Mouse (Mus musculus) heart, embryonic 12.5 days (tissue): ENCODE data around the gene Cuedc1. TPM values are rescaled to one million over a fixed set of nuclear protein-coding genes. Genes with fewer than 3 reads are reported as not detected.

Source experiments
- ATAC-seq: fragments of 200-750 bp; cut with Nextera tagmentation; 2 replicates; pipeline ENCODE4 v1.8.0; 2017; ENCODE audit warnings: moderate TSS enrichment, moderate library complexity; ENCODE audit not compliant: insufficient number of reproducible peaks, low FRiP score
- H3K27ac ChIP-seq: fragments of 300-500 bp; sonication (generic); 2 replicates; pipeline ENCODE4 v1.5.1; 2016; ENCODE audit warnings: mild to moderate bottlenecking, moderate library complexity; ENCODE audit not compliant: poor library complexity, severe bottlenecking
- H3K27me3 ChIP-seq: fragments of 300-500 bp; sonication (generic); replicated peaks from 2 replicates; pipeline ENCODE4 v1.6.1; 2016; ENCODE audit warnings: mild to moderate bottlenecking, moderate library complexity
- H3K36me3 ChIP-seq: fragments of 300-500 bp; sonication (generic); 2 replicates; pipeline ENCODE4 v1.6.1; 2016; ENCODE audit warnings: mild to moderate bottlenecking, moderate library complexity
- H3K4me1 ChIP-seq: fragments of 300-500 bp; sonication (generic); replicated peaks from 2 replicates; pipeline ENCODE4 v1.6.1; 2016; ENCODE audit warnings: mild to moderate bottlenecking
- H3K4me2 ChIP-seq: fragments of 300-500 bp; sonication (generic); 2 replicates; pipeline ENCODE4 v1.6.1; 2016; ENCODE audit warnings: mild to moderate bottlenecking, moderate library complexity
- H3K4me3 ChIP-seq: fragments of 300-500 bp; sonication (generic); 2 replicates; pipeline ENCODE4 v1.5.1; 2016; ENCODE audit warnings: mild to moderate bottlenecking
- H3K9ac ChIP-seq: fragments of 300-500 bp; sonication (generic); 2 replicates; pipeline ENCODE4 v1.6.1; 2016; ENCODE audit warnings: mild to moderate bottlenecking, moderate library complexity
- H3K9me3 ChIP-seq: fragments of 300-500 bp; sonication (generic); replicated peaks from 2 replicates; pipeline ENCODE4 v1.6.1; 2016; ENCODE audit warnings: mild to moderate bottlenecking, moderate library complexity
- WGBS: fragments of 180-500 bp; shearing (Covaris S2); methylation state at CpG from one replicate; pipeline ENCODE4 v1.1.7; 2016; 5-methylcytosine and 5-hydroxymethylcytosine counted together
- polyA plus RNA-seq: library from polyadenylated mRNA; unstranded; fragments of >200 nt; fragmentation: Nextera tagmentation; extraction: Ambion mirVana; gene quantifications from 2 replicates; pipeline ENCODE4 v1.2.1, GENCODE M21; 2016

The Cuedc1 gene
- polyA plus RNA-seq, 1 experiment from 2014 or later: 22.9 TPM

DNA sequence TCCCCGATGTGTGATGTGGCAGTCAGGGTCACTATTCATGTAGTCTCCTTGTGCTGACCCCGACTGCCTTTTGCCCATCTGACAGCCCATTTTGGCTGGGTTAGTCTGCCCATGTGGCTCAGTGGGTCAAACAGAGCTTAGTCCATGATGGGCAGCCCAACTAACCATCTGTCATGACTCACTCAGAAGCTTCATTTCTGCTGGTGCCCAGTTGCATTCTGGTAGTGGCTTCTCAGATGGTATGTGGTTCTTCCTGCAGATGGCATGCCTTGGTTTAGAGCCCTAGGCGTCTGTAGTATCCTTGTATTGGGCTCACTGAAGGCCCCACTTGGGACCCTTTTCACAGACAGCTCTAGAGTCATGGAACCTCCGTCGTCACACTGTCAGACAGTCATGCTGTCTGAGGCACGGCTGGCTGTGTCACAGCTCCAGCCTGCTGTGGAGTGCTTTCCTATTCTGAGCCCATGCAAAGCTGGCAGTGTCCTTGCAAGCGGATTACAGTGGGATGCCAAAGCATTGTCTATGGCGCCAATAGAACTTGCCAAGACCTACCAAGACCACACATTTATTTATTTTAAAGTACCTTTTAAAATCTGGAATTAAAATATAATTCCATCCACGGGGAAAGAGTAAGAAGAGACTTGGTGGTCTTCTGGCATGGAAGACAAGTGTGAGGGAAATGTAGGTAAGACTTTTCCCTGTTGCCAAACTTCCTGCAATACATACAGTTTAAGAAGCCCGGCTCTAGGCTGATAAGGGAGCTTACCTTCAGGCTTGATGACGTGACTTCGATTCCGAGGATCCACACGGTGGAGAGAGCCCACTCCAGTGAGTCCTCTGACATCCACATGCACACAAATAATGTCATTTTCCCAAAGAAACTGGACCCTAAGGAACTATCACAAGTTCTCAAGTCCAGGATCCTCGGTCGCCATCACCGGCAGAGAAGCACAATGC lies 129.4 kb downstream of the Cuedc1 start:
- WGBS: 83% methylated on average over 17 of the region's 17 CpGs
- Histone ChIP-seq H3K27ac (no peak overlapping the region), H3K4me1 (0 out of 2 replicates have a peak, but pooled peaks cover 3% of the 10 kb centered on the region)

DNA sequence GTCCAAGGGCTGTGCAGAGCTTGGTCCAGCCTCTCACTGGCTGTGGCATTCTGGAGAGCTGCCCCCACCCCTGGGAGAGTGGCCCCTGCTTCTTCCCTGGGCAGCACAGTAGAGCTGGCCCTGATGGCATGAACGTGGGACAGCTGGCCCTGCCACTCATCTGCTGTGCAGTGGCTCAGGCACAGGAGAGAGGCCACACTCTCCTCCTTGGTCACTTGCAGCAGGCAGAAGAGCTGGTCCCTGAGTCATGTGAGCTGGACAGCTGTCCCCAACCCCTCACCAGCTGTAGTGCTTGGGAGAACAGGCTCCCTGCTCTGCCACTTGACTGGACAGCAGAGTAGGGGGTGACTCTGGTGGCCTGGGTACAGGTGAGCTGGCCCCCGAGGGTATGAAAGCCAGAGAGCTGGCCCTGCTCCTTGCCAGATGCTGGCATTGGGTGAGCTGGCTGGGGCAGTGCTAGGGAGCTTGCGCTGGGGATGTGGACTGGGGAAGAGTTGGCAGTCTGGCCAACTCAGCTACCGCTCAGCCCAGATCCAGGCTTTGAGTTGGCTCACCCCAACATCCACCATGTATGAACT lies 133.4 kb downstream of the Cuedc1 start:
- ATAC-seq: no peak
- 78% methylated on average over 4 of the region's 4 CpGs for WGBS
- Histone ChIP-seq H3K9me3 (no peaks in the 10 kb centered on the region), H3K27ac (peak overlapping the region; percentile 5; the same call in 1 of the 2 replicates), H3K36me3 (no peaks in the 10 kb centered on the region), H3K4me1 (peaks cover 25% of the 10 kb centered on the region), H3K4me2 (no peak overlapping the region), H3K27me3 (no peaks in the 10 kb centered on the region), H3K4me3 (no peak overlapping the region), H3K9ac (no peak overlapping the region)

More for the DNA sequence above, 129.4 kb downstream of the Cuedc1 start:
- ATAC-seq: no peak
- Histone ChIP-seq H3K27me3 (no peaks in the 10 kb centered on the region), H3K4me2 (no peak overlapping the region), H3K4me3 (no peak overlapping the region), H3K9ac (no peak overlapping the region), H3K9me3 (no peaks in the 10 kb centered on the region), H3K36me3 (no peaks in the 10 kb centered on the region)

DNA sequence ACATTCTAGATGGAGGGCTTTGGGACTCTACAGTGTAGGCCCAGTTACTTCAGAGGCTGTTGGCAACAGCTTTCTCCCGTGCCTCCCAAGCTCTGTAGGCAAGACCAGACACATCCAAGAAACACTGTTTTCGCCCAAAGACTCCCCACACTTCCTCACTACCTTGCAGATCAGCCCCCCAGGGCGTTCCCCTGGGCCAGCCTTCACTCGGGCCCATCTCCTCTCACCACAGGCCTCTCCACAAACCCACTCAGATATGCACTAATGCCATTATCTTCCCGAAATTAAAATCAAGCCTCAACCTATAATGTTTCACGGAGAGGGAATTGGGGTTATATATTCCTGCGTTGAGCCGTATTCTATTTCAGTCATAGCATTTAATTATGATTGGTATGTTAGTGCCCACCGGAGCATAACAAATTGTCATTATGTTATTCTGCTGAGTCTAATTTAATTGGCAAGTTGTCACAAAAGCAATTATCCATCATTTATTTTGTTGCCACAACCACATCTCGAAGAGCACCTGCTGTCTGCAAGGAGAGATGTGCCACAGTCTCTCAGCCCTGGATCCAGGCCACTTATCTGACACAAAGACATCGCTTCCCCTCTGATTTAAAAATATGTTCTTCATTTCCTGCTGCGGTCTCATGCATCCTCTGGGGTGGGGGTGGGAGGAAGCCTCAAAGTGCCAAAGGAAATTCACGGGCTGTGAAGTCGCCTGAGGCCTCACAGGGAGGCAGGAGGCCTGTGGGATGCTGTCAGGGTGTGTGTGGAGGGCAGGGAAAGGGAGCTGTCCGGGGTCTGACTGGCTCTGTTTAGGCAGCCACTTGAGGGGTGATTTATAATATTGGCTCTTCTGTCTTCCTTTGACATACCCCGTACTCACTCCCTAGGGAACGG lies 135.9 kb downstream of the Cuedc1 start:
- 58% methylated on average over 17 of the region's 17 CpGs for WGBS
- H3K36me3 ChIP-seq: no peaks in the 10 kb centered on the region
- peaks cover 29% of the 10 kb centered on the region for H3K4me1 ChIP-seq
- no peak overlapping the region for H3K4me2 ChIP-seq
- H3K27me3 ChIP-seq: no peaks in the 10 kb centered on the region
- no peaks in the 10 kb centered on the region for H3K9me3 ChIP-seq
- no peak overlapping the region for H3K9ac ChIP-seq
- H3K4me3 ChIP-seq: no peak overlapping the region
- no peak for ATAC-seq
- no peak overlapping the region; the same call in 1 of the 2 replicates for H3K27ac ChIP-seq

- Histone ChIP-seq H3K4me3 (no peak overlapping the region), H3K4me1 (peaks cover 29% of the 10 kb centered on the region), H3K4me2 (no peak overlapping the region), H3K9me3 (no peaks in the 10 kb centered on the region), H3K36me3 (no peaks in the 10 kb centered on the region), H3K27ac (peak overlapping the region; percentile 36; the same call in 1 of the 2 replicates), H3K27me3 (no peaks in the 10 kb centered on the region), H3K9ac (no peak overlapping the region)
- no peak for ATAC-seq
- 44% methylated on average over 4 of the region's 4 CpGs for WGBS
Observed at GRCm38 (mm10) chr11:88234789-88235188, 136.9 kb downstream of the Cuedc1 start.

GRCm38 (mm10) chr11:88235221-88236203 lies 137.7 kb downstream of the Cuedc1 start:
- peak; percentile 24; the same call in 1 of the 2 replicates for ATAC-seq
- Histone ChIP-seq H3K4me3 (0 out of 2 replicates have a peak overlapping the region, but pooled peaks have one; percentile 7), H3K36me3 (no peaks in the 10 kb centered on the region), H3K27me3 (no peaks in the 10 kb centered on the region), H3K27ac (peak overlapping the region; percentile 44; the same call in 1 of the 2 replicates), H3K9me3 (no peaks in the 10 kb centered on the region), H3K4me2 (peak overlapping the region; percentile 54), H3K9ac (peak overlapping the region; percentile 42; the same call in 1 of the 2 replicates), H3K4me1 (peaks cover 31% of the 10 kb centered on the region)
- 19% methylated on average over 23 of the region's 23 CpGs for WGBS

DNA sequence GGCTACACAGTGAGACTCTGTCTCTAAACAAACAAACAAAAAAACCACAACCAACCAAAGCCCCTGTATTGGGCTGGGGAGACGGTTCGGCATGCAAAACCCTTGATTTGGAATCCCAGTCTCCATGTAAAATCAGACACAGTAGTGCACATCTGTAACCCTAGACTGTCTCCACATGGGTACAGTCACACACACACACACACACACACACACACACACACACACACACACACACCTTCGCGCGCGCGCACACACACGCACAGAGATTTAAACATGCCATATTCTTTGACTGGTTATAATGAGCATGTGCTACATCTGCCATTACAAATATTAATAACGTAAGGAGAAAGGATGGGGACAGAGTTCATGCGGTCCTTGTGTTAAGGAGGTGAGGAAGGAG lies 142.4 kb downstream of the Cuedc1 start:
- Histone ChIP-seq H3K9me3 (no peaks in the 10 kb centered on the region), H3K4me1 (peaks cover 36% of the 10 kb centered on the region), H3K27ac (no peak overlapping the region), H3K27me3 (no peaks in the 10 kb centered on the region), H3K36me3 (no peaks in the 10 kb centered on the region), H3K9ac (no peak overlapping the region), H3K4me3 (no peak overlapping the region), H3K4me2 (no peak overlapping the region)
- ATAC-seq: no peak
- 90% methylated on average over 10 of the region's 10 CpGs for WGBS

- H3K9ac ChIP-seq: peak overlapping the region; percentile 37; the same call in 1 of the 2 replicates
- no peak for ATAC-seq
- WGBS: 33% methylated on average over 10 of the region's 10 CpGs
Observed at GRCm38 (mm10) chr11:88240736-88241353, 143.0 kb downstream of the Cuedc1 start.

DNA sequence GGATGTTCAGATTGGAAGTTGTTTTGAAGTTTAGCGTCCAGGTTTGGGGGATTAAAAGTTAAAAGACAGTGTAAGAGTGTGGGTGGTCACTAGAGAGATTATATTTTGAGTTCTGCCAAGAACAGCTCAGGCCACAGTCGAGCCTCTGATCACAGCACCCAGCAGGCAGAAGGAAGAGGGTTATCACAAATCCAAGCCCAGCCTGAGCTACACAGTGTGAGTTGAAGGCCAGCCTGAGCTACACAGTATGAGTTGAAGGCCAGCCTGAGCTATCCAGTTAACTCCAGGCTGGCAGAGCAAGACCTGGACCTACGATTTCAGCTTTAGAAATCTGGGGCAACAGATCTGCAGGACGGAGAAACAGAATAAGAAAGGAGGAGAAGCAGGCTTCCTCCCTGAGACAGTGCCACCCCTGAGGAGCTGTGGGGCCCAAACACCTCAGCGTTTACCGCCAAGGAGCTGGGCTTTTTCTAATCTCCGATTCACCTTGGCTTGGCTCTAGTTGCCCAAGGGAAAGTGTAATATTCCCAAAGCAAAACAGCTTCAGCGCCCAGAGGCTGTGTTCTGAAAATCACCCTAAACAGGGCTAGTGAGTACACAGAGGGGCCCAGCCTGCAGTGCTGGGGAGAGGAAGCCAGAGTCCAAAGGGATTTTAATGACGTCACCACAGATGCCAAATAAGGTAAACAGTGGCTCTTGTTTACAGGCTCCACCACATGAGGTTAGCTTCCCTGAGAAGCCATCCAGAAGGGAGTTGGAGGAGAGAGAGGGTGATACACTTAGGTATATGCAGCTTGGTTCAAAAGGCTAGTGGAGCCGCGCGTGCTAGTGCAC lies 143.8 kb downstream of the Cuedc1 start:
- Histone ChIP-seq H3K27ac (no peak overlapping the region), H3K4me2 (no peak overlapping the region), H3K36me3 (no peaks in the 10 kb centered on the region), H3K4me3 (no peak overlapping the region), H3K27me3 (no peaks in the 10 kb centered on the region), H3K9me3 (no peaks in the 10 kb centered on the region), H3K9ac (no peak overlapping the region), H3K4me1 (peaks cover 23% of the 10 kb centered on the region)
- no peak for ATAC-seq
- 53% methylated on average over 12 of the region's 12 CpGs for WGBS

More at GRCm38 (mm10) chr11:88240736-88241353, 143.0 kb downstream of the Cuedc1 start:
- Histone ChIP-seq H3K36me3 (no peaks in the 10 kb centered on the region), H3K4me2 (no peak overlapping the region), H3K27ac (no peak overlapping the region), H3K9me3 (no peaks in the 10 kb centered on the region), H3K4me1 (peaks cover 30% of the 10 kb centered on the region), H3K4me3 (no peak overlapping the region), H3K27me3 (no peaks in the 10 kb centered on the region)
